Mouse (Mus musculus) megakaryocyte, embryonic 14.5 days (primary cell): ENCODE data around the gene Adamtsl3.

Experiments used
- FLI1 ChIP-seq: IDR thresholded peaks from 2 replicates; pipeline ENCODE4 v1.6.1; 2012; ENCODE audit warnings: low read length, inconsistent platforms, mixed read lengths
- GATA1 ChIP-seq: IDR thresholded peaks from 3 replicates; pipeline ENCODE4 v1.6.1; 2012; ENCODE audit warnings: mixed read lengths, low read length, inconsistent platforms, borderline replicate concordance

DNA sequence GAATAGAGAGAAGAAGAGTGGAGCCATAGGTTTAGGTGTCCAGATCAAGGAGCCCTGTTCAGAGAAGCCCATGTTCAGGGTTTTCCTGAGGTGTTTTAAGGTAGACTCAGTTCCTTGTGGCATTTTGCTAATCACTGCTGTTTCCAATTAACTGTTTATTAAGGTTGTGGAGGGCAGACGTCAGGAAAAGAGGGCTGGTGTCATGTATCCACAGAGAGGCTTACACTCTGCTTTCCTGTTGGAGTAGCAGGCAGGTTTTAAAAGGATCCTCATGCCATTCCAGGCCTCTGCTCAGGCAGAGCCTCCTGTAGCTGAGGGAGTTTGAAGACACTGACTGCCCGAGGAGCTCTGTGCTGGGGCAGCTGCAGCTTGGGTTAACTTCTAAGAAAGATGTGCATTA lies 32.6 kb downstream of the Adamtsl3 start:
- TF ChIP-seq GATA1 (no peak), FLI1 (no peak)
